In the genomic region with DNA sequence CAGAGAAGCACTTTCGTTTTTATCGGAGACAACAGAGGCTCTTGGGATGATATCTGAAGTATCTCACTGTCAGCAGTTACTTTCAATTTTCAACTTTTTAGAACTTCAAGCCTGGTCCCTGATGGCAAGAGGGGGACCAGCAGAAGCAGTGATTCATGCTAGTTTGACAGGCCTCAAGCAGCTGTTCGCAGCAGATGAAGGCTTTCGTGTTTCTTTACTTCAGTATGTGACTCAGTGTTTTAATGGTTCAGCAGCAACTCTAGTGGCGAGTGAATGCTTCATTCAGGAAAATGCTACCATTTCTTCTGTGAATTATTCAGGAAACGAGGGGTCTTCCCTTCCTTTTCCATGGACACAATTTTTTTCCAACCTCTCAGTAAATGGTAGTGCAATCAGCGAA, we compare ENCODE assay signal across 22 mouse cellular contexts.
A peak's percentile ranks its signal among the peaks of the same experiment; 100 is the strongest.
DNase-seq lines count a peak whose midpoint lies in the region; TF ChIP-seq lines count a peak whose summit lies in the region.
"Had no signal": no experiment of that assay in that cellular context is flagged by ENCODE, and none has a peak within 500 bp of the region (broad histone marks: within the 10 kb centered on the region; RNA-seq: fewer than 3 reads in every experiment).

No protein-coding gene starts in this region.

- H3K36me3 ChIP-seq in C2C12 (ENCODE audit: control insufficient read depth, insufficient read depth), result no peaks in the 10 kb centered on the region
- H3K36me3 ChIP-seq: embryonic facial prominence, embryonic 12.5 days; embryonic facial prominence, embryonic 15.5 days; forebrain, embryonic 15.5 days; heart, embryonic 10.5 days; heart, embryonic 13.5 days; hindbrain, embryonic 12.5 days; hindbrain, embryonic 15.5 days had no signal

- H3ac ChIP-seq in C2C12 (ENCODE audit: control insufficient read depth, insufficient read length, low read depth), result no peak overlapping the region

- peak; percentile 18 to 30 for DNase-seq in layer of hippocampus, adult 2 months (ENCODE audit: low spot score in 2 of 2)
- no peak for DNase-seq in layer of hippocampus, adult 11-12 months (ENCODE audit: low spot score)
- peak; percentile 34 for DNase-seq in brain, adult 2 months (ENCODE audit: low read depth, low spot score)
- peak; percentile 3 to 8 for DNase-seq in layer of hippocampus, postnatal 36 days
- no peak for DNase-seq in spleen, postnatal 14 days (ENCODE audit: low spot score in 2 of 2)
- no peak for DNase-seq in urinary bladder, adult 18-20 months (ENCODE audit: low spot score in 2 of 2)
- DNase-seq: adrenal gland, adult 8-10 months; adrenal gland, postnatal 36 days; cerebellum, adult 11 months; cerebellum, adult 2 months; cerebellum, adult 9-11 months; cerebellum, postnatal 25 days; gastrocnemius, postnatal 25 days; heart, adult 2 months had no signal

- no peak; the same call in 1 of the 2 replicates for TF ChIP-seq CTCF in layer of hippocampus, adult 2 months (conservative IDR thresholded peaks at IDR 0.05)
- TF ChIP-seq CTCF in C2C12 (IDR thresholded peaks at IDR 0.05; ENCODE audit: control insufficient read depth, insufficient read depth, insufficient read length), result no peak

- H3K4me3 ChIP-seq in layer of hippocampus, adult 2 months, result no peak overlapping the region
- no peak overlapping the region for H3K4me3 ChIP-seq in C2C12 (ENCODE audit: insufficient read depth, poor library complexity, severe bottlenecking)
- H3K4me3 ChIP-seq: embryonic facial prominence, embryonic 12.5 days; embryonic facial prominence, embryonic 15.5 days; forebrain, embryonic 15.5 days; heart, adult 2 months; heart, embryonic 10.5 days; heart, embryonic 13.5 days; hindbrain, embryonic 12.5 days; hindbrain, embryonic 15.5 days had no signal

- H3K27ac ChIP-seq in layer of hippocampus, adult 2 months, result no peak overlapping the region
- H3K27ac ChIP-seq: embryonic facial prominence, embryonic 12.5 days; embryonic facial prominence, embryonic 15.5 days; forebrain, embryonic 15.5 days; heart, adult 2 months; heart, embryonic 10.5 days; heart, embryonic 13.5 days; hindbrain, embryonic 12.5 days; hindbrain, embryonic 15.5 days had no signal

- no peaks in the 10 kb centered on the region for H3K27me3 ChIP-seq in C2C12 (ENCODE audit: control insufficient read depth, insufficient read depth, insufficient read length)
- H3K27me3 ChIP-seq: embryonic facial prominence, embryonic 12.5 days; embryonic facial prominence, embryonic 15.5 days; forebrain, embryonic 15.5 days; heart, embryonic 13.5 days; hindbrain, embryonic 12.5 days; hindbrain, embryonic 15.5 days had no signal

- no peaks in the 10 kb centered on the region for H3K79me2 ChIP-seq in C2C12 (ENCODE audit: control insufficient read depth, insufficient read depth)

- no peaks in the 10 kb centered on the region for H3K79me3 ChIP-seq in C2C12 (ENCODE audit: low read depth)

TF ChIP-seq in C2C12, 6 proteins besides CTCF, POLR2A, EP300 and RAD21:
- peak; percentile 43 for TF ChIP-seq MYOD1 (IDR thresholded peaks at IDR 0.05; ENCODE audit: control insufficient read depth, insufficient read length, low read depth)
- TF ChIP-seq MAX (IDR thresholded peaks at IDR 0.05), result no peak
- no peak for TF ChIP-seq FOSL1 (IDR thresholded peaks at IDR 0.05; ENCODE audit: insufficient read depth, low read length, poor library complexity, severe bottlenecking)

Comparison
In these comparisons a context has a peak if more than half of its experiments do, and no peak if none do; other contexts are left out.
1. DNase-seq: peak in layer of hippocampus, adult 2 months (2 of 2), brain, adult 2 months (single experiment) and layer of hippocampus, postnatal 36 days (2 of 2); none in layer of hippocampus, adult 11-12 months (single experiment), spleen, postnatal 14 days (0 of 2) and urinary bladder, adult 18-20 months (0 of 2).